Mouse (Mus musculus) erythroblast, embryonic 14.5 days (primary cell): ENCODE measurements around the gene Fgf11. TPM values are rescaled to one million over a fixed set of nuclear protein-coding genes. Genes with fewer than 3 reads are reported as not detected.

Experiments used
- H3K27me3 ChIP-seq: 2 replicates; pipeline ENCODE4 v1.6.1; 2012; ENCODE audit warnings: inconsistent platforms; ENCODE audit not compliant: control insufficient read depth
- H3K36me3 ChIP-seq: 2 replicates; pipeline ENCODE4 v1.6.1; 2012; ENCODE audit warnings: mild to moderate bottlenecking, inconsistent platforms; ENCODE audit not compliant: control insufficient read depth
- H3K4me1 ChIP-seq: 2 replicates; pipeline ENCODE4 v1.6.1; 2012; ENCODE audit warnings: inconsistent platforms; ENCODE audit not compliant: control insufficient read depth
- H3K4me3 ChIP-seq: replicated peaks from 2 replicates; pipeline ENCODE3; 2012; ENCODE audit warnings: moderate library complexity, mild to moderate bottlenecking, inconsistent platforms
- H3K9me3 ChIP-seq: 2 replicates; pipeline ENCODE4 v1.6.1; 2012; ENCODE audit warnings: low read length, inconsistent platforms, mixed read lengths; ENCODE audit not compliant: control insufficient read depth
- GATA1 ChIP-seq: IDR thresholded peaks from 2 replicates; pipeline ENCODE4 v1.6.1; 2012; ENCODE audit warnings: low read length, inconsistent platforms, mixed read lengths
- TAL1 ChIP-seq: IDR thresholded peaks from 3 replicates; pipeline ENCODE4 v1.6.1; 2012; ENCODE audit warnings: low read length, inconsistent platforms, mixed read lengths
- polyA plus RNA-seq: library from polyadenylated mRNA; stranded (reverse); fragments of >175 nt; gene quantifications from 2 replicates; pipeline ENCODE4 v1.2.3, GENCODE M21; 2012

Fgf11 gene
- polyA plus RNA-seq, 1 experiment = 0.01 TPM

DNA sequence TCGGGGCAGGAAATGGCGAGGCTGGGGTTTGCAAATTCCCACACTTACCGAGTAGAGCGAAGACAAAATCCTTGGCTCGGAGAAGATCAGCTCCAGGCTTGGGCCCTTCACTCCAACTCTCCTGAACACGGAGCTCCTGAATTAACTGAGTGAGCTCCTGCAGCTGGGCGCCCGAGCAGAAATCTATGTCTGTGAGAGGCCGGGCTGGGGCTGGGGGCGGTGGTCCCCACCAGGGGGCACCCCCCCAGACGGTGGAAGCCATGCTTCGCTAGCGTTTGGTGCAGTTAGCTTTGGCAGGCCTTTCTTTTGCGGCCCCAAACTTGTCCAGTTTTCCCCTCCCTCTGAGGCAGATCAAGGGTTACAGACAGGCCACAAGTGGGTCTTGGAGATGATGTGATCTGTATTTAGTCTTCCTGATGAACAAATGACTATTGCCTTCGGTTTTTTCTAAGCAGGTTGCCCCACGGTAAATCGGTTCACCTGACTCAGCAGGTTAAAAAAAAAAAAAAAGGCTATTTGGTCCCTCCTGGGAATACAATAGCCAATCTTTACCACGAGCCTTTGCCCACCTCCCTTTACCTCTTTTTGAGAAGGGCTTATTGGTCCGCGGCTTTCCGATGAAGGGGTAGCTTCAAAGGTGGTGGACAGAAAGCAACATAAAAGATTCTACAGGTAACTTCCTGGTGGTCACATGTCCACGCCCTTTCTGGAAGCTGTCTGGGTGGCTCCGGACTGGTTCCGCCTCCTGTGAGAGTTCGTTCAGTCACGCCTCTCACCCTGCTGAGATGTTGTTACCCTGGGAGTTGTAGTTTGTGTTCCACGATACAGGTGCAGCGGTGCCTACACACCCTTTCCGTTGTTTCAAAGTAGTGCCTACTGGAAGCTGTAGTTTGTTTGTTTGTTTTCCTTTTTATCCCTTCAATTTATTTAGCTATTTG, 3.6 kb upstream of the Fgf11 start, which contains the start of gene Tmem102:
Gene Tmem102, minus strand, starts transcription at position 653 of the 938 bp plus-strand sequence.
- no peak for TF ChIP-seq TAL1
- no peak for TF ChIP-seq GATA1
- Histone ChIP-seq H3K4me1 (peaks cover 43% of the 10 kb centered on the region), H3K4me3 (no peak within 1 kb of the TSS), H3K36me3 (no peaks in the 10 kb centered on the region), H3K9me3 (peaks cover 38% of the 10 kb centered on the region), H3K27me3 (peaks cover 87% of the 10 kb centered on the region)

DNA sequence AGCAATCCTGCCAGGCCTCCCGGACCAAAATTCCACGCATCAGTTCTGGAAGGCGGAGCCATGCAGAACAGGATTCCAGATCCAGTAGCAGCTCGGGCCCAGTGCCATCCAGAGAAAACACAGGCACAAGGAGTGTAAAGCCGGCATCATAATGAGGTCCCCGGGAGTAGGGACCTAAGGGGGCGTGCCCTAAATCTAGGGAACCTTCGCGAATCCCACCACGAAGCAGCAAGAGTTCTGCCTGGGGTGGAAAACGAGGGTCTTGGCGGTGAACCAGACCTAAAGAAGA, 2.9 kb upstream of the Fgf11 start:
- Histone ChIP-seq H3K27me3 (peaks cover 88% of the 10 kb centered on the region), H3K4me3 (no peak overlapping the region)

DNA sequence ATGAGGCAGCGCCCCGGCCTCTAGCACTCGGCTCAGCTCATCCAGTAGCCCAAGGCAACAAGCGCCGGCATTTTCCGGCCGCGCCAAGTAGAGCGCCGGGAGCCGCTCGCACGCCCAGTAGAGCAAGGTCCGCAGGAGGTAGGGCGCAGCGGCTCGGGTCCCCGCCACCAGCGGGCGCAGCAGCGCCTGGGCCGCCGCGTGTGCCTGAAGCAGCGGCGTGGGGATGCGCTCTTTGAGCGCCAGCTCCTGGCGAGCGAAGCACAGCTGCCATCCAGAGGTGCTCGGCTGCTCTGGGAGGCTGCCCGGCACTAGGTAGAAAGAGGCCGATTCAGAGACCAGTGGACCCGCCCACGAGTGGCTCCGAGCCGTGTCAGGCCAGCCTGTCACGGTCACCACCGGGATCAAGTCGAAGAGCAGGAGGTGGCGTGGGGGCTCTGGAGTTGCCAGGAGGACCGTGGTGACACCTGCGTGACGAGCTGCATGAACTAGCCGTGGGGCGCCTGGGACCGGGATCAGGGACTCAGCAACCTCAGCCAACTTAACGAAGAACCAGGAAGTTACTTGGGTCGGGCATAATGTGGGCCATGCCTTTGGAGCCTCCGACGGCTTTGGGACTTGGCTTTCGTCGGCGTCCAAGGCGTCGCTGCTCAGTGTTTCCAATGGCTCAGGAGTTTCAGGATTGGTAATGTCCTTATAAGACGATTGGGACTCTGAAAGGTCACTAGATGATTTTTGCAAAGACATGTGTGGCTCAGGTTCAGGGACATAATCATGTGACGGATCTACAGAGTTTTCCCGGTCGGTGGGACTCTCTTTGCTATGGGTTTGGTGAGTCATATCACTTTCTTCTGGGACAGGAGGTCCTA, 2.4 kb upstream of the Fgf11 start:
- peak overlapping the region; percentile 45 for H3K4me3 ChIP-seq
- TF ChIP-seq TAL1 (no peak), GATA1 (no peak)
- peaks cover 46% of the 10 kb centered on the region for H3K9me3 ChIP-seq
- peaks cover 52% of the 10 kb centered on the region for H3K4me1 ChIP-seq
- no peaks in the 10 kb centered on the region for H3K36me3 ChIP-seq
- peaks cover 88% of the 10 kb centered on the region for H3K27me3 ChIP-seq

More for the DNA sequence above, 2.9 kb upstream of the Fgf11 start:
- Histone ChIP-seq H3K36me3 (no peaks in the 10 kb centered on the region), H3K9me3 (peaks cover 42% of the 10 kb centered on the region), H3K4me1 (peaks cover 46% of the 10 kb centered on the region)
- no peak for TF ChIP-seq TAL1
- TF ChIP-seq GATA1 = no peak

DNA sequence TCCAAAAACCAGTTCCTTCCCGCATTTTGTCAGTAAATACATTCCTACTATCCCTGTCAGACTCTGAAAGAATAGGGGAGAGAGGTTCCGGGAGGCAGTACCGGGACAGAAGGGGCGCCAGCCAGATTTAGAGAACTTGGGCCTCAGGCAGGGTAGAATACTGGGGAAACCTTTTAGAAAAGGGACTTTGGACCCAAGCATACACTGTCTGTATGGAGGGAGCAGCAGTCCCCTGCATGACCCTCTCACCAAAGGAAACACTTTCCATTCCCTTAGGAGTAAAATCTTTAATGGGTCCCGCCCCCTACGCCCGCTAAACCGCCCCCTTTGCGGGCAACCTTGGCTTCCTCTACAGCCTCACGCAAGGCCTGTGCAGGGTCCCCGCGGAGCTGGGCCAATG, 1.7 kb upstream of the Fgf11 start:
- H3K27me3 ChIP-seq = peaks cover 94% of the 10 kb centered on the region
- peak overlapping the region; percentile 45 for H3K4me3 ChIP-seq
- peaks cover 52% of the 10 kb centered on the region for H3K4me1 ChIP-seq
- H3K36me3 ChIP-seq = no peaks in the 10 kb centered on the region
- H3K9me3 ChIP-seq = peaks cover 46% of the 10 kb centered on the region
- TF ChIP-seq TAL1 = no peak
- TF ChIP-seq GATA1 = no peak

DNA sequence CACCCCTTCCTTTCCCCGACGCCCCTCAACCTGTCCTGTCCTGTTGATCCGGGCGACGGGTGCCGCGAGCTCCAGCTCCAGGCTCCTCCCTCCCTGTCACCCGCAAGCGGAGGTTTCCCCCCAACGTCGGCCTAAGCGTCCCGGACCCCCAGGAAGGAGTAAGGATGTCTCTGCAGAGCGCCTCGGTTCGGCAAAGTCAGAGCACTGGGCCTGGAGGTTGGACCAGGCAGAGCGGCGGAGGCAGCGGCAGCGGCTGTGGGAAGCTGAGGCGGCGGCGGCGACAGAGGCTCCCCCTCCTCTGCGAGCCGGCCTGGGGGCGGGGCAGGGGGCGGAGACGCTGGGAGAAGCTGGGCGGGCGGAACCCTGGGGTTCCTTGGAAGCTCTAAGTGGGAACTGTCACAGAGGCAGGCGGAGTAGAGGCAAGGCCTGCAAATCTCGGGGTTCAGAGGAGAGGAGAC, 1.0 kb upstream of the Fgf11 start:
- H3K27me3 ChIP-seq = peaks cover 100% of the 10 kb centered on the region
- TF ChIP-seq TAL1 (no peak), GATA1 (no peak)
- peaks cover 52% of the 10 kb centered on the region for H3K4me1 ChIP-seq

DNA sequence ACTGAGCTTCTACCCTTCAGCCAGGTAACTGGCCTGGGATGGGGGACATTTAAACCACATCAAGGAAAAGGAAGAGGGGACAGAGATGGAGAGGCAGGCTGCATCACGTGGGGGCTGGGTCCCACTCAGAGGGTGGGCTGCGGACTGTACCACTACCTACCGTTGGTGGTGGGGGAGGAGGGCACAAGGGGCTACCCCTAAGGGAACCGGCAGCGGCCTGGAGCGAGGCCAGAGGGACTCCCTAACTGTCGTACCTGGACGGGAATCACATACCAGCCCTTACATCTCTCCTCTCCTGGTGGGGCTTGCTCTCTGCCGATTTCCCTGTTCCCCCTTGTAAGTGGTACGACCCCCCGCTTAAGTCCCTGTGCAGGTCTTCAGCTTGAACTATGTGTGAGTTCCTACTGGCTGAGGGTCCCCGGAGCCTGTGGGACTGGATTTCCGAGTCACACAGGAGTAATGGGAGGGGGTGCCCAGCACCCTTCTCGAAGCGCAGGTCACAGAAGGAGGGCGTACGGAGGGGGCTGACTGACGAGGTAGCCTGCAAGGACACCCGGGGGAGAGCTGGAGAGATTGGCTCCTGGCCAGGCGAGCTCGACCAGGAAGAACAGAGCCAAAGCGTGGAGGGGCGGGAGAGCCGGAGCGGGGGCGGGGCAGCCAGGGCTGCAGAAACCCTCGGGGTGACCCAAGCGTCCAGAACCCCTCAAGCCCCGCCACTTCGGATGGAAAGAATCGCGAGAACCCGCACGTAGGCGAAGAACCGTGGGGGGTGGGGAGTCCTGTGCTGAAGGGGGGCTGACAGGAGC, 1.1 kb downstream of the Fgf11 start:
- TF ChIP-seq TAL1 (no peak), GATA1 (no peak)
- Histone ChIP-seq H3K9me3 (peaks cover 45% of the 10 kb centered on the region), H3K4me3 (no peak overlapping the region), H3K4me1 (peaks cover 57% of the 10 kb centered on the region), H3K27me3 (peaks cover 100% of the 10 kb centered on the region), H3K36me3 (no peaks in the 10 kb centered on the region)

More for the DNA sequence above, 1.0 kb upstream of the Fgf11 start:
- Histone ChIP-seq H3K9me3 (peaks cover 46% of the 10 kb centered on the region), H3K36me3 (no peaks in the 10 kb centered on the region), H3K4me3 (peak overlapping the region; percentile 48)

DNA sequence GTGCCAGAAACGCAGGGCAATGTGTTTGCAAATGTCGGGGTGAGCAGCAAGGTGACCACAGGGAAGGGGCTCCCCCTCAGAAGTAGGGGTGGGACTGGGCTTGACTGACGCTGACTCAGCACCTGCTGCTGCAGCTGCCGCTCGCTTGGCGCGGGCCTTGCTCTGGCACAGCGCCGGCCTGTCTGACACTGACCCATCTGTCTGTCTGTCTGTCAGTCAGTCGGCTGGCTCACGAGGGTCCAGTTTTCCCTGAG, 1.6 kb downstream of the Fgf11 start:
- TF ChIP-seq TAL1 (no peak), GATA1 (no peak)
- H3K4me3 ChIP-seq = no peak overlapping the region

DNA sequence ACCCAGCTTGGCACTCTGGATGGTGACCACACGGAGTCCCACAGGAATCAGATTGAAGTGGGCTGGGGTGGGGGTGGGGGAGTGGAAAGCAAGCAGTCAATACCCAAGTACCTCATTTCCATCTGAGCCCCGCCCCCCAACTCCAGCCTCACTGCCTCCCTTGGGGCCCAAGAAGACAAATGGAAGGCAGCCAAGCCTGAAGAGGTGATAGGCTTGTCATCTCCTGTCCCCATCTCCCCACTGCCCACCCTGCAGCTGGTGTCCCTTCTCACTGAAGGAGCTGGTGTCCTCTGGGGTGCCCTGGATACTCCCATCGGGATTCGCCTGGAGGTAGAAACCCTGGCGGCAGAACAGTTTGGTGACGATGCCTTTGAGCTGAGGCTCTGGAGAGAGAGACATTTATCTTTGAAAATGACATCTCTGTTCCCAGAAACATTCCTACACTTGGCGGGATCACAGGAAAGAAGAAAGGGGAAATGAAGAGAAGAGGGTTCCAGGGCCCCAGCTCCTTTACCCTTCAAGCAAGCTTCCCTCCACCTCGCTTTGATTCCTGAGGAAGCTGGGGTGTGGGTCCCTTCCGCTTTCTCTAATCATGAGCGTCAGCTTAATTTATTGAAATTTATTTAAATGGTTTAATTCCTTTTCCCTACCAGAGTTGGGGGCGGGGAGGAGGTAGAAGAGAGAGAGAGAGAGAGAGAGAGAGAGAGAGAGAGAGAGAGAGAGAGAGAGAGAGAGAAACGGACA, 2.1 kb downstream of the Fgf11 start:
- Histone ChIP-seq H3K9me3 (peaks cover 45% of the 10 kb centered on the region), H3K36me3 (no peaks in the 10 kb centered on the region), H3K4me3 (no peak overlapping the region), H3K4me1 (peaks cover 58% of the 10 kb centered on the region), H3K27me3 (peaks cover 90% of the 10 kb centered on the region)
- TF ChIP-seq TAL1 (no peak), GATA1 (no peak)

More for the DNA sequence above, 1.6 kb downstream of the Fgf11 start:
- H3K4me1 ChIP-seq = peaks cover 59% of the 10 kb centered on the region
- peaks cover 95% of the 10 kb centered on the region for H3K27me3 ChIP-seq
- H3K9me3 ChIP-seq = peaks cover 45% of the 10 kb centered on the region
- H3K36me3 ChIP-seq = no peaks in the 10 kb centered on the region
